Mouse (Mus musculus) myocyte (in vitro differentiated cells): Measurements from ENCODE around the gene 4930590J08Rik. TPM values are rescaled to one million over a fixed set of nuclear protein-coding genes. Genes with fewer than 3 reads are reported as not detected.
"Not testable (repeated sequence)": the region's sequence is repeated elsewhere in the genome, so short reads cannot be mapped to it uniquely, and the experiment has no call there.

ENCODE experiments used
- H3K27me3 ChIP-seq: one replicate; pipeline ENCODE4 v1.6.1; 2011; ENCODE audit not compliant: control insufficient read depth, insufficient read depth, insufficient read length
- H3K36me3 ChIP-seq: one replicate; pipeline ENCODE4 v1.6.1; 2011; ENCODE audit not compliant: control insufficient read depth, insufficient read depth
- H3K4me2 ChIP-seq: one replicate; pipeline ENCODE4 v1.6.1; 2011; ENCODE audit warnings: low read depth, control low read depth
- H3K4me3 ChIP-seq: one replicate; pipeline ENCODE4 v1.5.1; 2011; ENCODE audit warnings: mild to moderate bottlenecking, control low read depth, moderate library complexity
- H3K79me2 ChIP-seq: one replicate; pipeline ENCODE4 v1.6.1; 2011; ENCODE audit not compliant: control insufficient read depth, insufficient read depth
- H3ac ChIP-seq: one replicate; pipeline ENCODE4 v1.6.1; 2011; ENCODE audit not compliant: control insufficient read depth, insufficient read length
- CEBPB ChIP-seq: IDR thresholded peaks from 2 replicates; pipeline ENCODE4 v1.6.1; 2011; ENCODE audit warnings: mild to moderate bottlenecking, moderate library complexity; ENCODE audit not compliant: poor library complexity, insufficient read depth, severe bottlenecking
- E2F4 ChIP-seq: IDR thresholded peaks from one replicate; pipeline ENCODE4 v1.6.1; 2011; ENCODE audit warnings: mild to moderate bottlenecking, control low read depth, moderate library complexity; ENCODE audit not compliant: insufficient read depth
- MAX ChIP-seq: IDR thresholded peaks from one replicate; pipeline ENCODE4 v1.6.1; 2011; ENCODE audit warnings: low read depth, mild to moderate bottlenecking, control low read depth
- MYOD1 ChIP-seq, 3 experiments: IDR thresholded peaks; one replicate each; pipeline ENCODE4 v1.6.1; 2011; ENCODE audit warnings: control low read depth in 2 of 3, low read depth in 2 of 3, mild to moderate bottlenecking in 2 of 3, moderate library complexity in 1 of 3; ENCODE audit not compliant: insufficient read length in 2 of 3, control insufficient read depth in 1 of 3
- MYOG ChIP-seq, 3 experiments: IDR thresholded peaks; one replicate each; pipeline ENCODE4 v1.6.1; 2011; ENCODE audit warnings: control low read depth in 2 of 3, low read depth in 2 of 3, mild to moderate bottlenecking in 2 of 3; ENCODE audit not compliant: insufficient read length in 2 of 3, control insufficient read depth in 1 of 3, insufficient read depth in 1 of 3
- POLR2A ChIP-seq: IDR thresholded peaks from one replicate; pipeline ENCODE4 v1.6.1; 2011; ENCODE audit warnings: low read depth, mild to moderate bottlenecking, control low read depth, moderate library complexity; ENCODE audit not compliant: insufficient read length
- POLR2AphosphoS2 ChIP-seq: IDR thresholded peaks from one replicate; pipeline ENCODE4 v1.6.1; 2011; ENCODE audit warnings: low read depth, control low read depth; ENCODE audit not compliant: insufficient read length
- REST ChIP-seq: IDR thresholded peaks from one replicate; pipeline ENCODE4 v1.6.1; 2011; ENCODE audit warnings: mild to moderate bottlenecking, control low read depth, moderate library complexity; ENCODE audit not compliant: insufficient read depth, insufficient read length
- SRF ChIP-seq: IDR thresholded peaks from one replicate; pipeline ENCODE4 v1.6.1; 2011; ENCODE audit warnings: low read depth; ENCODE audit not compliant: control insufficient read depth, insufficient read length
- TCF12 ChIP-seq: IDR thresholded peaks from one replicate; pipeline ENCODE4 v1.6.1; 2011; ENCODE audit warnings: mild to moderate bottlenecking, control low read depth; ENCODE audit not compliant: poor library complexity, insufficient read depth, severe bottlenecking
- TCF3 ChIP-seq: IDR thresholded peaks from one replicate; pipeline ENCODE4 v1.6.1; 2011; ENCODE audit warnings: low read depth, control low read depth; ENCODE audit not compliant: insufficient read length
- USF1 ChIP-seq: IDR thresholded peaks from one replicate; pipeline ENCODE4 v1.6.1; 2011; ENCODE audit warnings: low read depth, mild to moderate bottlenecking, control low read depth, moderate library complexity
- polyA plus RNA-seq: library from polyadenylated mRNA; unstranded; fragments of >200 nt; fragmentation: generic; extraction: Trizol; gene quantifications from one replicate; pipeline ENCODE4 v1.2.1, GENCODE M21; 2012; ENCODE audit warnings: missing spikeins

4930590J08Rik gene
- polyA plus RNA-seq, 1 experiment: 0.32 TPM

GRCm38 (mm10) chr6:91917286-91917685 is 14.7 kb downstream of the 4930590J08Rik start:
- Histone ChIP-seq H3K27me3 (peaks cover 24% of the 10 kb centered on the region), H3K79me2 (no peaks in the 10 kb centered on the region), H3K4me3 (no peak overlapping the region), H3K4me2 (no peak overlapping the region), H3ac (no peak overlapping the region), H3K36me3 (no peaks in the 10 kb centered on the region)
- TF ChIP-seq POLR2A: no peak
- TF ChIP-seq TCF12: no peak
- no peak for TF ChIP-seq REST
- peak in 1 of 3 experiments; percentile 11 for TF ChIP-seq MYOD1 (IDR thresholded peaks at IDR 0.05; ENCODE audit: control insufficient read depth in 1 of 3, insufficient read length in 2 of 3, low read depth in 2 of 3)
- no peak for TF ChIP-seq E2F4
- TF ChIP-seq MAX: no peak
- no peak for TF ChIP-seq MYOG (IDR thresholded peaks at IDR 0.05; ENCODE audit: control insufficient read depth in 1 of 3, insufficient read depth in 1 of 3, insufficient read length in 2 of 3, low read depth in 2 of 3)
- TF ChIP-seq POLR2AphosphoS2: no peak

GRCm38 (mm10) chr6:91917716-91918115 is 15.1 kb downstream of the 4930590J08Rik start:
- H3K36me3 ChIP-seq: no peaks in the 10 kb centered on the region
- H3K4me3 ChIP-seq: no peak overlapping the region
- no peak overlapping the region for H3ac ChIP-seq
- peaks cover 28% of the 10 kb centered on the region for H3K27me3 ChIP-seq
- TF ChIP-seq E2F4 (no peak), MYOD1 (IDR thresholded peaks at IDR 0.05; ENCODE audit: control insufficient read depth in 1 of 3, insufficient read length in 2 of 3, low read depth in 2 of 3) (no peak), MYOG (IDR thresholded peaks at IDR 0.05; ENCODE audit: control insufficient read depth in 1 of 3, insufficient read depth in 1 of 3, insufficient read length in 2 of 3, low read depth in 2 of 3) (no peak), MAX (no peak), POLR2A (no peak), SRF (no peak), TCF12 (no peak), USF1 (no peak)
- no peaks in the 10 kb centered on the region for H3K79me2 ChIP-seq
- H3K4me2 ChIP-seq: no peak overlapping the region

GRCm38 (mm10) chr6:91931231-91931630 is 28.6 kb downstream of the 4930590J08Rik start:
- Histone ChIP-seq H3ac (no peak overlapping the region), H3K79me2 (no peaks in the 10 kb centered on the region), H3K4me3 (no peak overlapping the region), H3K36me3 (no peaks in the 10 kb centered on the region), H3K4me2 (no peak overlapping the region), H3K27me3 (peaks cover 68% of the 10 kb centered on the region)
- TF ChIP-seq REST (no peak), MAX (no peak), MYOG (IDR thresholded peaks at IDR 0.05; ENCODE audit: control insufficient read depth in 1 of 3, insufficient read depth in 1 of 3, insufficient read length in 2 of 3, low read depth in 2 of 3) (no peak), USF1 (no peak), SRF (no peak), TCF12 (no peak), POLR2A (no peak)

- Histone ChIP-seq H3K36me3 (no peaks in the 10 kb centered on the region), H3ac (no peak overlapping the region), H3K4me2 (no peak overlapping the region), H3K4me3 (no peak overlapping the region), H3K27me3 (peaks cover 49% of the 10 kb centered on the region), H3K79me2 (no peaks in the 10 kb centered on the region)
- TF ChIP-seq E2F4 (no peak), REST (no peak), TCF3 (no peak), POLR2A (no peak), MYOD1 (IDR thresholded peaks at IDR 0.05; ENCODE audit: control insufficient read depth in 1 of 3, insufficient read length in 2 of 3, low read depth in 2 of 3) (no peak), USF1 (no peak), TCF12 (no peak), MYOG (IDR thresholded peaks at IDR 0.05; ENCODE audit: control insufficient read depth in 1 of 3, insufficient read depth in 1 of 3, insufficient read length in 2 of 3, low read depth in 2 of 3) (no peak)
These were observed 35.9 kb downstream of the 4930590J08Rik start for GRCm38 (mm10) chr6:91938491-91938890.

- no peaks in the 10 kb centered on the region for H3K79me2 ChIP-seq
- H3K27me3 ChIP-seq: peaks cover 52% of the 10 kb centered on the region
- TF ChIP-seq REST (no peak), USF1 (no peak), TCF3 (no peak), MYOD1 (IDR thresholded peaks at IDR 0.05; ENCODE audit: control insufficient read depth in 1 of 3, insufficient read length in 2 of 3, low read depth in 2 of 3) (no peak), POLR2AphosphoS2 (no peak), E2F4 (no peak), MAX (no peak), POLR2A (no peak), SRF (no peak), CEBPB (no peak), MYOG (IDR thresholded peaks at IDR 0.05; ENCODE audit: control insufficient read depth in 1 of 3, insufficient read depth in 1 of 3, insufficient read length in 2 of 3, low read depth in 2 of 3) (no peak), TCF12 (no peak)
These were observed 45.8 kb downstream of the 4930590J08Rik start for GRCm38 (mm10) chr6:91948426-91948825.

GRCm38 (mm10) chr6:91958015-91958414 is 55.4 kb downstream of the 4930590J08Rik start:
- not testable (repeated sequence) for H3K79me2 ChIP-seq, H3K4me3 ChIP-seq, H3ac ChIP-seq, H3K36me3 ChIP-seq, H3K4me2 ChIP-seq
- peaks cover 27% of the 10 kb centered on the region for H3K27me3 ChIP-seq

More at GRCm38 (mm10) chr6:91948426-91948825, 45.8 kb downstream of the 4930590J08Rik start:
- H3K36me3 ChIP-seq: no peaks in the 10 kb centered on the region
- H3K4me2 ChIP-seq: no peak overlapping the region
- no peak overlapping the region for H3ac ChIP-seq
- H3K4me3 ChIP-seq: no peak overlapping the region
